In genomic region chr9:95318926-95319325, GRCm38 (mm10) we compare ENCODE assay signal across 17 mouse cellular contexts.
DNase-seq lines count a peak whose midpoint lies in the region; TF ChIP-seq lines count a peak whose summit lies in the region.
"Had no signal": no experiment of that assay in that cellular context is flagged by ENCODE, and none has a peak within 500 bp of the region (broad histone marks: within the 10 kb centered on the region; RNA-seq: fewer than 3 reads in every experiment).

No protein-coding gene starts in this region.

- no peak for TF ChIP-seq POLR2A in cerebellum, adult 2 months (IDR thresholded peaks at IDR 0.05; ENCODE audit: borderline replicate concordance, insufficient read depth, low read length)

- no peaks in the 10 kb centered on the region for H3K4me1 ChIP-seq in cerebellum, adult 2 months (ENCODE audit: control insufficient read depth, insufficient read depth, low read length)
- H3K4me1 ChIP-seq: heart, embryonic 13.5 days had no signal

- no peak for TF ChIP-seq CTCF in cerebellum, adult 2 months (IDR thresholded peaks at IDR 0.05; ENCODE audit: borderline replicate concordance, insufficient read depth, low read depth, low read length)

- peak; percentile 24 to 63 for DNase-seq in frontal cortex, postnatal 36 days (ENCODE audit: low spot score in 2 of 2)
- DNase-seq in frontal cortex, postnatal 25 days (ENCODE audit: low spot score in 2 of 2), result no peak
- DNase-seq in right cerebral cortex, adult 18-20 months, result peak; percentile 62
- no peak for DNase-seq in right cerebral cortex, postnatal 4 days
- DNase-seq in right cerebral cortex, postnatal 14 days, result peak; percentile 18
- no peak for DNase-seq in T-cell, adult 2 months (ENCODE audit: low spot score)
- no peak for DNase-seq in cerebellum, adult 2 months
- DNase-seq: adrenal gland, adult 8-10 months; adrenal gland, postnatal 36 days; cerebellum, adult 11 months; cerebellum, adult 9-10 months; cerebellum, postnatal 25 days; gastrocnemius, postnatal 36 days; heart, postnatal 36 days had no signal

- 92% methylated on average over 9 of the region's 9 CpGs for WGBS in cerebellum, adult 2 months

- H3K27ac ChIP-seq in cerebellum, adult 2 months (ENCODE audit: insufficient read depth, low read length), result no peak overlapping the region
- H3K27ac ChIP-seq: embryonic facial prominence, embryonic 13.5 days; forebrain, embryonic 12.5 days; heart, embryonic 13.5 days had no signal

- no peaks in the 10 kb centered on the region for H3K27me3 ChIP-seq in cerebellum, adult 2 months (ENCODE audit: control insufficient read depth, insufficient read depth, low read length)
- H3K27me3 ChIP-seq: embryonic facial prominence, embryonic 13.5 days; forebrain, embryonic 12.5 days; heart, embryonic 13.5 days had no signal

- H3K4me3 ChIP-seq in cerebellum, adult 2 months (replicated peaks; ENCODE audit: insufficient read depth, low read depth, low read length), result no peak overlapping the region
- H3K4me3 ChIP-seq: embryonic facial prominence, embryonic 13.5 days; forebrain, embryonic 12.5 days; heart, embryonic 13.5 days had no signal

Comparison
In these comparisons a context has a peak if more than half of its experiments do, and no peak if none do; other contexts are left out.
1. DNase-seq: peak in frontal cortex, postnatal 36 days (2 of 2), right cerebral cortex, adult 18-20 months (single experiment) and right cerebral cortex, postnatal 14 days (single experiment); none in frontal cortex, postnatal 25 days (0 of 2), right cerebral cortex, postnatal 4 days (single experiment), T-cell, adult 2 months (single experiment) and cerebellum, adult 2 months (0 of 2).